Mouse (Mus musculus): ENCODE measurements around the gene Cenpw.
A peak's percentile ranks its signal among the peaks of the same experiment; 100 is the strongest.

Cenpw gene

GRCm38 (mm10) chr10:30199916-30200826, at the start of gene Cenpw:
Gene Cenpw (minus strand): TSS chr10:30200560.
- peak; percentile 83 to 92 for DNase-seq (ENCODE audit: low spot score in 2 of 2)

GRCm38 (mm10) chr10:30249654-30250053, 49.3 kb upstream of the Cenpw start:
- DNase-seq (ENCODE audit: low spot score in 2 of 2) = no peak

DNA sequence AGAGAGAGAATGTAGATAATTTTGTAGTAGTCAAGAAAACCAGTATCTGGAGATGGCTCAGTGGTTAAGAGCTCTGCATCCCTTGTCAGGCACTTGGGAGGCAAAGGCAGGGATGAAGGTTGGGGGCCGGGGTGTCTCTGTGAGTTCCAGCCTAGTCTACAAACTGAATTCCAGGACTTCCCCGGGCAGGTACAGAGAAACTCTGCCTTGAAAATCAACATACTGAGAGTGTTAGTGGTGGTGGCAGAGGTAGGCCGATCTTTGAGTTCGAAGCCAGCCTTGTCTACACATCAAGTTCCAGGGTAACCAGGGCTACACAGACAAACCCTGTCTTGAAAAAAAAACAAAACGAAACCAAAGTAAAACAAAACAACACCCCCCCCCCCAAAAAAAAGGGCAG, 859 bp downstream of the Cenpw start:
- no peak for DNase-seq (ENCODE audit: low spot score in 2 of 2)

DNA sequence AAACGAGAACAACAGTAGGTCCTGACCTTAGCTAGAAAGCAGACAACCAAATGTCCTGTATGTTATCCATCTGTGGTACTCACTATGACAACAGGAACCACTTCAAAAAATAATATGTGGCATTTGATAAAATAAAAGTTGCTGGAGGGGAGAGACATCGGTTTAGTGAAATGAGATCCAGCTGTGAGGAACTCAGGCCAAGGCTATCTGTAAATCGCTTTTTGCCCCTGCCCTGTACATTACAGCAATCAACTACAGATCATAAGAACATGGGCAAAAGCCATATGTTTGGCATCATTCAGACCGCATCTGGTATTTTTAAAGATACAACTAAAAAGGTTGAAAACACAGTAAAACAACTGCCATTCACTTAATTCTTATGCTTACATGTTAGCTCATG, 32.7 kb downstream of the Cenpw start:
- DNase-seq (ENCODE audit: low spot score in 2 of 2) = no peak
